Mouse (Mus musculus) bone marrow macrophage, adult 2 months (primary cell): Measurements from ENCODE around the gene Ints14. TPM values are rescaled to one million over a fixed set of nuclear protein-coding genes. Genes with fewer than 3 reads are reported as not detected.

ENCODE experiments used
- H3K27ac ChIP-seq: 2 replicates; pipeline ENCODE4 v1.5.1; 2012; ENCODE audit warnings: low read depth, low read length; ENCODE audit not compliant: insufficient read depth
- H3K4me1 ChIP-seq: 2 replicates; pipeline ENCODE4 v1.6.1; 2012; ENCODE audit warnings: low read length; ENCODE audit not compliant: control insufficient read depth, insufficient read depth
- H3K4me3 ChIP-seq: 2 replicates; pipeline ENCODE4 v1.5.1; 2012; ENCODE audit warnings: mild to moderate bottlenecking, low read length, moderate library complexity; ENCODE audit not compliant: insufficient read depth
- CTCF ChIP-seq: IDR thresholded peaks from 2 replicates; pipeline ENCODE4 v1.5.1; 2012; ENCODE audit warnings: low read depth, mild to moderate bottlenecking, low read length, moderate library complexity
- POLR2A ChIP-seq: IDR thresholded peaks from 2 replicates; pipeline ENCODE4 v1.6.1; 2012; ENCODE audit warnings: mild to moderate bottlenecking, low read depth, low read length, borderline replicate concordance
- polyA plus RNA-seq: library from polyadenylated mRNA; stranded (reverse); fragments of >200 nt; gene quantifications from 2 replicates; pipeline ENCODE4 v1.2.4, GENCODE M21; 2012; ENCODE audit not compliant: missing spikeins, insufficient read depth, insufficient read length

Ints14 gene
- polyA plus RNA-seq, 1 experiment: 21.4 TPM

DNA sequence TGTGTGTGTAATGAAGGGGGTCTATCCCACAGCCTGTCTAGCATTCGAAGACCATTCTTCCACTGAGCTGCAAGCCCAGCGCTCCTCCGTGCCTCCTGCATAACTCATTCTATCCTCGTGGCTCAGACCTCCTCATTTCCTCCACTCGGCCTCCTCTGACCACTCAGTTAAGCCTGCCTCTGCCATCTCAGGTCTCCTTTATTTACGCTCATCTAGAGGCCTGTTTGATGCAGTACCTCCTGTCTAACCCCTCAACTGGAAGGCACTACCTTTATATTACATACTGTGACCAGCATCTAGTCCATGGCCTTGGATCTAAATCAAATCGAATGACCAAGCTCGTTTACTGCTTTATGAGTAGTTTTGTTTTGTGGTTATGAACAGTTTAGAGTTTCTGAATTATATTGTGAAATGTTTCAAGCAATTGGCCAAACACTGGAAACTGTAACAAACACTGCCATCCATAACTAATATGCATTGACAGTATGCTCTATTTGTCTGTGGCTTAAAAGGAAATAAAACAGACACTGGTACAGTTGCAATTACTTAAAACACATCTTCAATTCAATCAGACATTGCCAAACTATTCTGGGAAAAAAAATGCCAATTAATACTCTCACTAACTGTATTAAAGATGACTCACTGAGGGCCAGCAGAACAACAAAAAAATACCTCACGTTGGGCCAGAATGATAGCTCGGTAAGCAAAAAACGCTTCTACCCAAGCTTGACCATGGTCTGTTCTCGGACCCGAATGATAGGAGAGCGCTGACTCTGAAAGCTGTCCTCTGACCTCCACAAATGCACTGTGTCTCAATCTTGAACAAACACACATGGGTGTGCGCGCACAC lies 56.5 kb downstream of the Ints14 start:
- H3K27ac ChIP-seq: no peak overlapping the region
- peaks cover 51% of the 10 kb centered on the region for H3K4me1 ChIP-seq
- H3K4me3 ChIP-seq: no peak overlapping the region
- no peak for TF ChIP-seq POLR2A
- no peak for TF ChIP-seq CTCF

DNA sequence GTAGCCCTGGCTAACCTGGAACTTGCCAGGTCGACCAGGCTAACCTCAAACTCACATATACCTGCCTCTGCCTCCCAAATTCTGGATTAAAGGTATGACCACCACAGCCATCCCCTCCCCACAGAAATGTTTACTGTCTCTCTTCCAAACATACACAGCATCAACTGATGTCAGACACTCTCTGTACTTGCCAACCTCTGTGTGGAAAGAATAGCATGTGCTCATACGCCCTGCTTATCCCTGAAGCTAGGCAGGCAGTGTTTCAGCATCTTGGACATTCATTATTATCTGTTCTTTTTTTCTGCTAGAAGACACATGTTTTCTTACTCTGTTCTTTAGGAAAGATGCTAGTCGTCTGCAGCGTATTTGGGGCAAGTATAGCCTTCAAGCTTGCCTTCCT lies 57.2 kb downstream of the Ints14 start:
- no peak overlapping the region for H3K27ac ChIP-seq

DNA sequence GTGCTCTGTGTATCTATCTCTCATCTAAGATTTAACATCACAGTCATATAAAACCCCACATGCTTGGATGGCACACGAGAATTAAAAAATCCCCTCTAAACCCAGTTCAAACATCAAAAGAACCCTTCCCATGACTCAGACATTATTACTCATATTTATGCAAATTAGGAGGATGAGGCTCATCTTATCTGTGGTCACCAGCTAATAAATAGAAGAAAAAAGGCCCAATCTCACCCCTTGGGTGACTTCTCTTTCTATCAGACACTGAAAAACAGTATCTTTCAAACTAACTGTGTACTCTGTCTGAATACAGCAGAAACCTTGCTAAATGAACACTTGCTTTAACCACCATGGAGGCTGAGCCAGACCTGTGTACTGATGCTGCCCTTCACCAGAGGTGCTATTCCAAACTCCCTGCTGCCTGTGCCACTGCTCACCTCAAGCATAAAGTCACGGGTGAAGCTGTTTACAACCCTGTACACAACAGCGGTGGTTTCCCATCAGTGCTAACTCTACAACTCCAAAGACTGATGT lies 58.0 kb downstream of the Ints14 start:
- Histone ChIP-seq H3K4me1 (peaks cover 54% of the 10 kb centered on the region), H3K27ac (no peak overlapping the region), H3K4me3 (no peak overlapping the region)
- TF ChIP-seq POLR2A (no peak), CTCF (no peak)

More for the DNA sequence above, 57.2 kb downstream of the Ints14 start:
- no peak for TF ChIP-seq POLR2A
- no peak for TF ChIP-seq CTCF
- H3K4me1 ChIP-seq: peaks cover 57% of the 10 kb centered on the region
- no peak overlapping the region for H3K4me3 ChIP-seq

DNA sequence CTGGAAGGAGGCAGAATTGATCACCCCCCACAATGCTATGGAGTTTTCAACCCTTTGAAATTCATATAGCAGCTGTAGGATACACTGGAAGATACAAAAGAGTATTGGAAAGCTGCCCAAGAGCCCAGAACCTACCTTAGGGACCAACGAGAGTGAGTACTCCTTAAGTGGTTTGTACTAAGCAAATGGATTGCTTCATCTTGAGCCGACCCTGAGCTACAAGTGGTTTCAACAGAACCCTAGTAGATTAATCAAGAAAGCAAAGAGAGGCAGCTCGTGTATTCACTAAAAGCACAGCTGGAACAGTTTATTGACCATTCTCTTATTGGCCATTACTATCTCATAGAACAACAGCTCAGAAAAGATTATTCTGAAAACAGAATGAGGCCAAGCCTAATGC lies 58.4 kb downstream of the Ints14 start:
- Histone ChIP-seq H3K4me1 (peaks cover 52% of the 10 kb centered on the region), H3K4me3 (no peak overlapping the region)
- TF ChIP-seq POLR2A: no peak
- TF ChIP-seq CTCF: no peak

DNA sequence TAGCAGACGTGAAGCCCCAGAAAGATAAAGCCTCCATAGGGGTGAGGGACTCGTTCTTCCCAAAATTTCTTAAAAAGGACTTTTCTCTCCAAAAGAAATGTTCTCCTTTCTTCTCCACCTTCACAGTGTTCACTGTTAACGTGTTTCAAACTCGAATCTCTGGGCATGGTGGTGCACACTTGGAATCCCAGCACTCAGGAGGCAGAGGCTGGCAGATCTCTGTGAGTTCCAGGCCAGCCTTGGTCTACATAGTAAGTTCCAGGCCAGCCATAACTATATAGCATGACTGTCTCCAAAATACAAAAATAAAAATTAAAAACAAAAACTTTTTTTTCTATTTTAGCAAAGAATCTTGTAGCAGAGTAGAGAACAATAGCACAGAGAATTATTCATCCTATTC lies 59.4 kb downstream of the Ints14 start:
- Histone ChIP-seq H3K4me1 (peaks cover 46% of the 10 kb centered on the region), H3K4me3 (no peak overlapping the region), H3K27ac (no peak overlapping the region)
- TF ChIP-seq CTCF (no peak), POLR2A (no peak)

More for the DNA sequence above, 58.4 kb downstream of the Ints14 start:
- H3K27ac ChIP-seq: no peak overlapping the region

DNA sequence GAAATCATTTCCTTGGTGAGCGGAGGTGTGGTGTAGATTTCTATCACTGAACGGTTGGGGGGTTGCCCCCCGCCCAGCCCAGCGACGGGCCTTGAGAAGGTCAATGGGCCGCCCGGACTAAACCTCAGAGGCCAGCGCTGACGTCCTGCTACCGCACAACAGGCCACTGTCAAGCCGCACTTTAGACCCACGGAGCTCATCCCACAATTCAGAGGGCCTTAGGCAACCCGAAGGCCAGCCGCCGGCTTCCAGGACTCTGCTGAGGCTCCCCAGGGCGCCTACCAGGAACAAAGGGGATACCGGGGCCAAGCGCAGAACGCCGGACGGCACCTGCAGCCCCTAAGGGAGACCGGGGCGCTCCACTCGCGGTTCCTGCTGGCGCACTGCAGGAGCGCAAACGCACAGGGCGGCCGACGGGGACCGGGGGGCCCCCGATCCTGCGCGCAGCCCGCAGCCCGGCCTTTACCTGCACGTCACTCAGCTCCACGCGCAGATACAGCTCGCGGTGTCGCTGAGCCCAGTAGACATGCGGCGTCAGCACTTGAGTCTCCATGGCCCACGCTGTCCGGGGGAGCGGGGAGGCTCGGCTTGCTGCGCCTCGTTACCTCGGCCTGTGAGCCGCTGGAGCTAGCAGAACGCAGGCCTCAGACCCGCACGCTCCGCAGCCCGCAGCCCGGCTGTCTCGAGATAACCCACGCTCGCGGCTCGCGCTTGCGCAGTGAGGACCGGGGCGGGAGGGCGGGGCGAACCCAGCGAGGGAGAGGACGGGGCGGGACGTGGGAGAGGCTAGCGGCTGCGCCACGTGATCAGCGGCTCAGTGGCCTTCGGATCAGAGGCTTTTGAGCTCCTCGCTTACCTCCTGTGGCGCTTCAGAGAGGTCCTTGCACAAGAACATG lies 60.5 kb downstream of the Ints14 start, which contains the start of gene Hacd3:
Hacd3 (minus strand) TSS at position 703 of the 896 bp plus-strand sequence.
- TF ChIP-seq CTCF (no peak), POLR2A (no peak; the same call in 1 of the 2 replicates)
- Histone ChIP-seq H3K4me1 (peaks cover 43% of the 10 kb centered on the region), H3K4me3 (peak within 1 kb of the TSS; percentile 98), H3K27ac (peak within 1 kb of the TSS; percentile 91)

DNA sequence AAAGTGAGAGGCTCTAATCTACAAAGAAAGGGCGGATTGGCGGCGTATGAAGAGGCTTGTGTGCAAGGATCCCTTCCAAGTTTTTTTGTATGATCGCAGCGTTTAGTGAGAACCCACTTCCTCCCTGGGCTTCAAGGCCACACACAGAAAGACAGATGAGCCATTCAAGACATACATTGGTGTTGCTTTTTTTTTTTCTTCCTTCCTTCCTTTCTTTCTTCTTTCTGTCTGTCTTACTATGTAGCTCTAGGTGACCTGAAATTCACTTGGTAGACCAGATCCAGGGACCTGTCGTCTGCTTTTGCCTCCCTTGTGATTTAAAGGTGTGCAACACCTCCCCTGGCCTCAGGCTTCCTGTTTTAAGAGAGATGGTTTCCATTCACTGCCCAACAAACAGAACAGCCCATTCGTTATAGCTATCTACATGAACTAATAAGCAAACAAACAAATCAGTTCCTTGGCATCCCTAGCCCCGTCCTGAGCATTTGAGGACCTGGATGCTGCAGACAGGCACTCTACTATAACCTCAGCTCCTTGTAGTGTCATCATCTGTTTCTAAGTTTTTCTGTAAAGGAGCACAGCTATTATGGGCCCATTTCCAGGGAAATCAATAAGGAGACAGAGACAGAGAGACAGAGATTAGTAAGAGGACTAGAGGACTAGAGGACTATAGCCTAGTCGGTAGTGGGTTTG lies 61.3 kb downstream of the Ints14 start:
- peak overlapping the region; percentile 91 for H3K27ac ChIP-seq
- peaks cover 35% of the 10 kb centered on the region for H3K4me1 ChIP-seq
- TF ChIP-seq CTCF (no peak), POLR2A (no peak)

DNA sequence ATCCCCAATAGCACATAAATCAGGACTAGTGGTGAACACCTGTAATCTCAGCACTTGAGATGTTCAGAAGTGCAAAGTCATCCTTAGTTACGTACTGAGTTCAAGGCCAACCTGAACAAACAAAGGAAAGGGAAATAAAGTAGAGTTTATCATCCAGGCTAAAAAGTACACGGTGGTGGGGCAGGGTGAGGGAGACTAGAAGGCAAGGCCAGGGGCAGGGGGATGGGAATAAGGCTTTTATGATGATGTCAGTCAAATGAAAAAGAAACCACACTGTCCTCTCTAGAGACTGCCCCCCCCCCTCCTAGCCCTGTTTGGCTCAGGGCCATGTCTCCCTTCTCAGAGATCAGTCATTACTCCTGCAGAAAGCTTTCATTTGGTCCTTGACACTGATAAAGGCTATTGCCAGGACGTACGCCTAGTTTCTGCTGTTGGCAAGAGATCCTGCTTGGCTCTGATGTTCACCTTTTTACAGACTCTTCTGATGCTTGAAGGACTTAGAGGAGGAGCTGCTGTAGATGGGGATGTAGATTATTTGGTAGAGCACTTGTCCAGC lies 62.0 kb downstream of the Ints14 start:
- TF ChIP-seq CTCF: no peak
- TF ChIP-seq POLR2A: no peak
- no peak overlapping the region for H3K4me3 ChIP-seq
- peaks cover 32% of the 10 kb centered on the region for H3K4me1 ChIP-seq
- H3K27ac ChIP-seq: no peak overlapping the region

More for the DNA sequence above, 61.3 kb downstream of the Ints14 start:
- H3K4me3 ChIP-seq: peak overlapping the region; percentile 98

DNA sequence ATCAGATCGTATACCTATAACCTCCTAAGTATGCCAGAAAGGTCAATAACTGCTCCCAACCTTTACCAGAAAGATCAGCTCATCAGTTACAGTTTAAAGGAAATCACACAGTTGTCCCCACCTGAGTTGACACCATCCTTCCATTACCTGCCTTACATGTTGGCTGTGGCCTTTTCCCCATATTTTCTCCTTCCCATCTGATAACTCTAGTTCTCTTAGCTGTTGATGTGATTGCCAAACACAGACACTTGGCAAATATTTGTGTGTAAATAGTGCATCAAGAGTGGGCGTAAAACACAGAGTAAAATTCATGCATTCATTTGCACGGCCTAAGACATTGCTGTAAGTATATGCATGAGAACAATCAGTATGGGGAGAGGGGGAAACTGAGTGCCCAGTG lies 62.7 kb downstream of the Ints14 start:
- Histone ChIP-seq H3K4me3 (no peak overlapping the region), H3K4me1 (peaks cover 24% of the 10 kb centered on the region), H3K27ac (no peak overlapping the region)
- TF ChIP-seq CTCF (no peak), POLR2A (no peak)
